Mouse (Mus musculus) heart, adult 10 weeks (tissue): ENCODE measurements around the gene Serpina6. TPM values are rescaled to one million over a fixed set of nuclear protein-coding genes. Genes with fewer than 3 reads are reported as not detected.

Experiments used
- polyA plus RNA-seq: library from polyadenylated mRNA; stranded (reverse); fragments of 350-450 nt; fragmentation: Illumina TruSeq; extraction: RNeasy Lipid Tissue Mini Kit (QIAGEN cat#74804); gene quantifications from one replicate; pipeline ENCODE4 v1.2.3, GENCODE M21; 2014; ENCODE audit warnings: low read depth, low replicate concordance

Gene Serpina6
- not detected for polyA plus RNA-seq

DNA sequence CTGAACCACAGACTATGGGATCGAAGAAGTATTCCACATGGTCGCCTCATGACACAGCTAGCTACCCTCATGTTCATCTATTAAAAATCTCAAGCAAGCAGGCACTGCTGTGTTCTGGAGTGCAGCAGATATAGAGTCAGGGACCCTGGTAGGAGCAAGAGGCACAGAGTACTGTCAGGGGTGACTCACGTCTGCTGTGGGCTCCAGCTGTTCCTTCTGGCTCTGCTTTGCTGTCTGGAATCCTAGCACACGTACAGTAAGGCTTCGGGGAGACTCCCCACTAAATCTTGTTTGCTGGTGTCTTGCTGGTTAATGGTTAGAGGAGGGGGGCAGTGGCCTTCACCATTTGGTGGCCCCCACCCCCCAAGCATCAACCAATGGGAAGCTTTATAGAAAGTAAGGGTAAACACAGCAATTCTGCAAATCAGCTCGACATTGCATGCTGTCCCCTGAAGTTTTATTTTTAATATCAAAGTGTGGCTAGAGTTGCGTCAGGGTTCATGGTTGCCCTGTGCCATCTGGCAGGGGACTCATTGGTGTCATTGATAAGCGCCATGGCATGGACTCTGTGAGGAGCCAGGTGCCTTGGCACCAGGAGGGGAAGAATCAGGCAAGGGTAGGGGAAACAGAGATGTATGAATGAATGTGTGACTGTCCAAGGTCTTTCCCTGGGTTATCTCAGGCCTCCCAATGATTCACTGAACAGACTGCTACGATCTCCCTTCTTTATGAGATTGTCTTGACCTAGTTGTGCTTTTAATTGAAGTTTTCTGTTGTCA lies at the start of gene Serpina6:
Gene Serpina6 (minus strand): TSS at position 365 of the 779 bp plus-strand sequence.

DNA sequence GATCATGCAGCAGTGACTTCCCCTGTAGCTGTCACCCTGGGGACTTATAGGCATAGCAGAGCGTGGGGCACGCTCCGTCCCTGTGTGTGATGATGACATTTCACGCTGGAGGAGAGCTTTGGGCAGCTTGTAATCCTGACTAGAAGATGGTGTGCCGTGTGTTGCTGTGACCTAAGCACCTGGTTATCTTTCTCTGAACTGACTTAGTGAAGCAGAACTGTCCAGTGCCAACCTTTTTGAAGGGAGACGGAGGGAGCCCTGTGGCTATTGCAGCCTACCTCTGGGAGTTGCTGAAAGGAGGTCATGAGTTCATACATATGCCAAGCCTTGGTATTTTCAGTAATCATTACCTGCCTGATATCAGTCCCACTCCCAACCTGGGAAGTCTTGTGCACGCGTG lies 38.4 kb upstream of the Serpina6 start, which contains the start of gene Serpina1f:
Gene Serpina1f (minus strand): TSS at position 101 of the 400 bp plus-strand sequence.

DNA sequence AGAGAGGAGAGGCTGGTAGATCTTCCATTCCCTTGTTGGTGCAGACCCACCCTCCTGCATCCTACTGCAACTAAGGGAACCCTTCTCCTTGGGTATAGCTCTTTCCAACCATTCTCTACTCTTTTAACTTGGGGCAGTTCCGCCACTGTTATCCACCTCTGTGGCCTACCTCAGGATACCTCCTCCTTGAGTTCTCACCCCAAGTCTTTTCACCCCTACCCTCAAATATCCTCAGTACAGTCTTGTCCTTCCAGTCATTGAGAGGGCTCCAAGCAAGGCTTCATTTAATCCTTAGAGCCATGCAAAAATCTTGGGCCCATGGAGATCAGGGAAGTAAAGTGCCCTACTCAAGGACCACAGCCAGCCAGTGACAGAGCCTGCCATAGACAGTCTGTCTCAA lies 19.0 kb upstream of the Serpina6 start, which contains the start of gene Serpina16:
Gene Serpina16 (minus strand): TSS at position 101 of the 400 bp plus-strand sequence.

DNA sequence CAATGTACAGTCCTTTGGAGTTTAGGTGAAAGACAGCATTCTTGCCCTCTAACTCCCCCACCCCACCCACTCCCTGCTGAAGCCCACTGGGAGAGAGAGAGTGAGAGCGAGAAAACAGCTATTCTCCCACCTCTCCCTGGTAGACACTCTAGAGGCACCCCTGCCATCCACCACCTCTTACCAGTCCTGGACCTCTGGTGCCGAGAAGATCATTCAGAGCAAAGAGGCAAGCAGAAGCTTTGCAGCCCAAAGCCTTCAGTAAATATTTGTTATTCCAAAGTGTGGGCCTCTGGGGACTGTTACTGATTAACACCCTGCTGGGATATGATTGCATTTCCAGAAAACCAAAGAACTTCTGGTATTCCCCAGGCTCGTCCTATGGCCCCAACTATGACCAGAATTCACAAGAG lies 25.8 kb downstream of the Serpina6 start, which contains the start of gene Serpina10:
Gene Serpina10 (minus strand): TSS at position 242 of the 410 bp plus-strand sequence.

Other genes with a start within 250 kb of the Serpina6 start
- gene 9330161L09Rik, start 249.4 kb downstream of the Serpina6 start, polyA plus RNA-seq = 1.5 TPM
- gene Ddx24, start 231.4 kb downstream of the Serpina6 start, polyA plus RNA-seq = 68.1 TPM
- 87.1 TPM for gene Ifi27, start 223.0 kb downstream of the Serpina6 start, polyA plus RNA-seq
- 180 TPM for gene Ifi27l2a, start 213.5 kb downstream of the Serpina6 start, polyA plus RNA-seq
- gene Ifi27l2b, start 200.0 kb downstream of the Serpina6 start, polyA plus RNA-seq = 0.58 TPM
- gene Ppp4r4, start 124.9 kb downstream of the Serpina6 start, polyA plus RNA-seq = 0.31 TPM
- gene Serpina10, start 25.8 kb downstream of the Serpina6 start, polyA plus RNA-seq = not detected
- gene Serpina16, start 18.9 kb upstream of the Serpina6 start, polyA plus RNA-seq = not detected
- not detected for gene Serpina1f, start 38.3 kb upstream of the Serpina6 start, polyA plus RNA-seq
- gene Serpina1d, start 116.4 kb upstream of the Serpina6 start, polyA plus RNA-seq = 5.6 TPM
- 6.7 TPM for gene Serpina1b, start 173.2 kb upstream of the Serpina6 start, polyA plus RNA-seq
- 3.4 TPM for gene Serpina1a, start 206.3 kb upstream of the Serpina6 start, polyA plus RNA-seq
- gene Serpina1c, start 247.7 kb upstream of the Serpina6 start, polyA plus RNA-seq = 6.7 TPM